Mouse (Mus musculus) embryo, embryonic 11 days (tissue): ENCODE measurements at regions not wholly inside any gene's neighbourhood (a gene's known extent, or its start where the extent isn't known, plus 50 kb on each side); places are given as distances from the start of the nearest gene placed in this dataset.

Experiments used
- DNase-seq: peaks from one replicate; pipeline ENCODE4 v3.0.0-alpha.2; 2015

- DNase-seq, result peak; percentile 74
Observed at GRCm38 (mm10) chr3:14381421-14381992, 99.0 kb upstream of the Slc7a12 start.

DNA sequence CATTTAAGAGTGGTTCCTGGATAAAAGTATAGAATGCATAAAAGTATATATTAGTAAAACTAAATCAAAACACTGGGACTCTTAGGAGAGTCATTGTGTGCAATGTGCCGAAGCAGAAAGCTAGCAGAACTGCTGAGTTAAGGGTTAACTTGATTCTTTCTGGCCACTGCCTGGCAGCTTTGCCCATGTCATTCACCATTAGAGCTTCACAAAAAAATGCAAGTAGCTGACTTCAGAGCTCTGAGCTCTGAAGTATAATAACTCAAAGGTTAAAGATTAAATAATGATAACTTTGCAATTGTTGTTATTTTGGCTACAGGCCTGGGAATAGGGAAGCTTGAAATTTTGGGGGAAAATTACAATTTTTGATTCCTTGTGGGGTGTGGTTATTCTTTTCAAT is 89.8 kb upstream of the Slc7a12 start:
- DNase-seq, result no peak

DNA sequence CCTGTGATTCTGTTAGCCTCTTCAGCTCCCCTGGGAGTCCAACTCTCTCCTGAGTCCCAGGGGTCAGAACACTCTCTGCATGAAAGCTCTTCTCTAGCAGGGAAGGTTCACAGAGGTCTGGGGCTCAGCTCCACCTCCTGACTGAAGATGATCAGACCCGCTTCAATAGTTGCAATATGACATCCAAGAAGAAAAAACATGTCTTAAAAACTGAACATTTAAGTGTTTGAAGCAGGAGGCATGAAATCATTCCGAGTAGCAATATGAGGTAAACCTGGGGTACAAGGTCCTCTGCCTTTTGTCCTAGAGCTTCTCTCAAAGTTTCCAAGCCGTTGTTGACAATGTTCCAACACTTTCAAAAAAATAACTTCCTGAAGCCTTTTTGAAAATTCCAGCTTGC is 81.8 kb upstream of the Slc7a12 start:
- DNase-seq, result no peak

DNA sequence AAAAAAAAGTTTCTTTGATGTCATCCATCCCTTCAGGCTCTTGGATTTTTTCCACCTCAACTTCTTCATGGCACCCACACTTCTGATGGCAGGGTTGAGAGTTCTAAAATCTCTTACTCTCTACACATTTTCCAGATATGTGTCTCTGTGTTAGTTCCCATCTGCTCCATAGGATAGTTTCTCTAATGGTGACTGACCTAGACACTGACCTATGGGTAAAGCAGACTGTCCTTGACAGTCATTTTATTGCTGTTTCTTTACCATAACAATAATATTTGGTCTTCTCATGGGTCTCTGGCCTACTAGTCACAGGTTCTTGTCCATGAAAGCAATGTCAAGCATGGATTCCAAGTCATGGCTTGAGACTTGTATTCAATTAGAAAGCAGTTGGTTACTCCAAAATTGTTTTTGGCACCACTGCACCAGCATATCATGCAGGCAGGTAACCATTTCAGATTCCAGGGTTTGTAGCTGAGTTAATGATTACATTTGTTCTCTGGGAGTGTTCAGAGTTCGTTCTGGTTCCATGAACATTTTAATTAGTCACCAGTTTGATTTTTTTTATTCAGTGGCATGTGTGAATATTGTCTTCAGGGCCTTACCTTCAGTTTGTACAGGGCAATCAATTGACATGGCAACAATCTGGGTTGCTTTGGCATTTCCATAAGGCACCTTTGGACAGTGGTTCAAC is 71.9 kb upstream of the Slc7a12 start:
- DNase-seq, result no peak
